Mouse (Mus musculus): ENCODE data around the gene Pde5a. TPM values are rescaled to one million over a fixed set of nuclear protein-coding genes. Genes with fewer than 3 reads are reported as not detected.

Pde5a gene
- total and polyA plus RNA-seq, 3 experiments = 1.5 to 4.9 (median 4.4) TPM

DNA sequence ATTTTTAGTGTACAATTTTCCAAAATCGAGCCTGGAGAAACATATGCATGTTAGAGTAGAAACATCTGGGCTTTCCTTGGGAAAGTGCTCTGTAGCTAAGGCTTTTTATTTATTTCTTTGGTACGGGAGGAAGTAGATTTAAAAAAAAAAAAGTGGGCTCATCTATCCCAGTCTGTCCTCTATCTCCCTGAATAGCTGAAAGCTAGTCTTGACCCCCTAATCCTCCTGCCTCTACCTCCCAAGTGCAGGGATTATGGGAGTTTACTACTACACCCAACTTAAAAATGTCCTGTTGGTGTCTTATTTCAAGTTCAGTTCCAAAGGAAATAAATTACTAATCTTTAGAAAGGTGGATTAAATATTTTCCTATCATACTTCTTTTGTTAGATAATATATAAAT is 108.9 kb downstream of the Pde5a start:
- no peak for DNase-seq
- H3K27ac ChIP-seq = no peak overlapping the region
- WGBS = 64% methylated on average over 2 of the region's 2 CpGs

DNA sequence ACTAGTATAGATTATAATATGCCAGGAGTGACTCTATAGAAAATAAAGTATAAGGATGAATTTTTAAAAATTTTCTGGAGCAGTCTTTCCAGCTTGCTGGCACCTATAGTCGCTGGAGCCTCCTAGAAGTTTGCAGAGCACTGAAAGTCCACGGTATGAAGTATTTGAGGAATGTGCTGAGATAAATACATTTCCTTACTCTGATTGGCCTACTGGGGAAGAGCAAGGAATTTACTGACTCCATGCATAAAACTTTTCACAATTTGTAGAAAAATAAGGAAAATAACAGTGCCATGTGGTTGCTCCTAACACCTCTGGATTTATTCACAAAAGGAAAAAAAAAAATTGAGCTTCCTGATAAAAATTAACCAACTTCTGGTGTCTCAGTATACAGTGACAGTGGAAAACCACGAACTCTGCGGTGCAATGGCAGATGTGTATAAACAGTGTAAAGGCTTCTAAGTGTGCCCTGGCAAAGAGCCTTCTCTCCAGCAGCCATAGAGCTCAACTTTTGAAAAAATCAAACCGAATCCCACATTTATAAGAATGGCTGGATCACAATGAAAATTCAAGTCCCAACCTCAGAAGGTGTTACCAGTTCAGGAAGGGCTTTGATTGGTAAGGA is 119.8 kb downstream of the Pde5a start:
- intact Hi-C loops (cut with DNase I) = no loop called here
- WGBS = 58% methylated on average over 5 of the region's 5 CpGs
- no peak for DNase-seq
- Histone ChIP-seq H3K27me3 (ENCODE audit: control insufficient read depth, insufficient read depth, low read length) (no peaks in the 10 kb centered on the region), H3K4me1 (ENCODE audit: control insufficient read depth, insufficient read depth, low read length) (no peaks in the 10 kb centered on the region), H3K36me3 (ENCODE audit: control insufficient read depth, insufficient read depth, low read length) (no peaks in the 10 kb centered on the region), H3K27ac (no peak overlapping the region), H3K4me3 (no peak overlapping the region), H3K9ac (ENCODE audit: low read depth, low read length) (no peak overlapping the region), H3K79me2 (replicated peaks; ENCODE audit: control insufficient read depth, insufficient read depth, low read length) (no peaks in the 10 kb centered on the region)
- TF ChIP-seq CTCF (IDR thresholded peaks at IDR 0.05) = no peak
- TF ChIP-seq POLR2A (IDR thresholded peaks at IDR 0.05; ENCODE audit: insufficient read depth, low read depth, low read length) = no peak
- no peak for TF ChIP-seq EP300 (IDR thresholded peaks at IDR 0.05; ENCODE audit: insufficient read depth, low read depth, low read length)

More for the DNA sequence above, 108.9 kb downstream of the Pde5a start:
- H3K4me1 ChIP-seq (ENCODE audit: control insufficient read depth, insufficient read depth, low read length) = no peaks in the 10 kb centered on the region; the same call in 1 of the 2 replicates
- intact Hi-C loops (cut with DNase I) = no loop called here
- H3K9ac ChIP-seq (ENCODE audit: low read depth, low read length) = no peak overlapping the region
- no peaks in the 10 kb centered on the region for H3K36me3 ChIP-seq (ENCODE audit: control insufficient read depth, insufficient read depth, low read length)
- H3K27me3 ChIP-seq (ENCODE audit: control insufficient read depth, insufficient read depth, low read length) = no peaks in the 10 kb centered on the region
- H3K4me3 ChIP-seq = no peak overlapping the region
- TF ChIP-seq CTCF (IDR thresholded peaks at IDR 0.05) = no peak
- TF ChIP-seq POLR2A (IDR thresholded peaks at IDR 0.05; ENCODE audit: insufficient read depth, low read depth, low read length) = no peak
- no peak for TF ChIP-seq EP300 (IDR thresholded peaks at IDR 0.05; ENCODE audit: insufficient read depth, low read depth, low read length)
- no peaks in the 10 kb centered on the region for H3K79me2 ChIP-seq (replicated peaks; ENCODE audit: control insufficient read depth, insufficient read depth, low read length)

DNA sequence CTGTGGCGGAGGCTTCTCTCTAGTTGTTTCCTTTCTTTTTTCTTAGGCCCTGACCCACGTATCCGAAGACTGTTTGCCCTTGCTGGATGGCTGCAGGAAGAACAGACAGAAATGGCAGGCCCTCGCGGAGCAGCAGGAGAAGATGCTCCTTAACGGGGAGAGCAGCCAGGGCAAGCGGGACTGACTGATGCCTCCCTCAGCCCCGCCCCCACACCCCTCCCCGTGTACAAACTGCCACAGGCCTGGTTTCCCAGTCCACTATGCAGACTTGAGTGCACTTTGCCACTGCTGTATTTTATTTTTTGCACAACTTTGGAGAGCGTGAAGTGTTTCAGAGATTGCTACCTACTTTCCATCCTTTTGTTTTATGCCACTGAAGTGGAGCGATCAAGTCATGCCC is 126.4 kb downstream of the Pde5a start:
- Histone ChIP-seq H3K9ac (ENCODE audit: low read depth, low read length) (no peak overlapping the region), H3K27ac (no peak overlapping the region), H3K4me3 (no peak overlapping the region), H3K36me3 (ENCODE audit: control insufficient read depth, insufficient read depth, low read length) (no peaks in the 10 kb centered on the region), H3K79me2 (replicated peaks; ENCODE audit: control insufficient read depth, insufficient read depth, low read length) (no peaks in the 10 kb centered on the region), H3K4me1 (ENCODE audit: control insufficient read depth, insufficient read depth, low read length) (no peaks in the 10 kb centered on the region), H3K27me3 (ENCODE audit: control insufficient read depth, insufficient read depth, low read length) (no peaks in the 10 kb centered on the region; the same call in 1 of the 2 replicates)
- no peak for TF ChIP-seq POLR2A (IDR thresholded peaks at IDR 0.05; ENCODE audit: insufficient read depth, low read depth, low read length)
- no peak for TF ChIP-seq CTCF (IDR thresholded peaks at IDR 0.05)
- TF ChIP-seq EP300 (IDR thresholded peaks at IDR 0.05; ENCODE audit: insufficient read depth, low read depth, low read length) = no peak
- DNase-seq = no peak
- WGBS = 60% methylated on average over 11 of the region's 11 CpGs
- intact Hi-C loops (cut with DNase I) = no loop called here

DNA sequence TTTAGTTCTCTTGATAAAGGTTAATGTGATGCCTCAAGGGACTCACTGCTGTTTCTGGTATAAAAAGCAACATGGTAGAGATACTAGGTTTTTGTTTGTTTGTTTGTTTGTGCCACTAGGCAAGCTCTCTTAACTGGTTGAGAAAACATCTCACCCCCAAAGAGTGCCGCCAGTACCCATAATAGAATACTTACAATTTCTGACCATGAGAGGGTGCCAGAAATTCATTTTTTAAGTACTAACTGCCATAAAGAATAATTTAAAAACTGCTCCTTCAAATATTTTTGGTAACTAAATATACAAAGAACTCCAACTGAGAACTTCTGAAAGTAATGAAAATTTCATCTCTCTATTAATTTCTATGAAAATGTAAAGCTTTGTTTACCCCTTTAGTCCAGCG is 131.1 kb downstream of the Pde5a start:
- Histone ChIP-seq H3K4me1 (ENCODE audit: control insufficient read depth, insufficient read depth, low read length) (no peaks in the 10 kb centered on the region), H3K27me3 (ENCODE audit: control insufficient read depth, insufficient read depth, low read length) (no peaks in the 10 kb centered on the region; the same call in 1 of the 2 replicates), H3K4me3 (no peak overlapping the region), H3K27ac (no peak overlapping the region), H3K36me3 (ENCODE audit: control insufficient read depth, insufficient read depth, low read length) (no peaks in the 10 kb centered on the region), H3K9ac (ENCODE audit: low read depth, low read length) (no peak overlapping the region), H3K79me2 (replicated peaks; ENCODE audit: control insufficient read depth, insufficient read depth, low read length) (no peaks in the 10 kb centered on the region)
- intact Hi-C loops (cut with DNase I) = no loop called here
- TF ChIP-seq CTCF (IDR thresholded peaks at IDR 0.05) (peak; percentile 29), POLR2A (IDR thresholded peaks at IDR 0.05; ENCODE audit: insufficient read depth, low read depth, low read length) (no peak), EP300 (IDR thresholded peaks at IDR 0.05; ENCODE audit: insufficient read depth, low read depth, low read length) (no peak)
- DNase-seq = no peak
- 81% methylated on average over 2 of the region's 2 CpGs for WGBS

DNA sequence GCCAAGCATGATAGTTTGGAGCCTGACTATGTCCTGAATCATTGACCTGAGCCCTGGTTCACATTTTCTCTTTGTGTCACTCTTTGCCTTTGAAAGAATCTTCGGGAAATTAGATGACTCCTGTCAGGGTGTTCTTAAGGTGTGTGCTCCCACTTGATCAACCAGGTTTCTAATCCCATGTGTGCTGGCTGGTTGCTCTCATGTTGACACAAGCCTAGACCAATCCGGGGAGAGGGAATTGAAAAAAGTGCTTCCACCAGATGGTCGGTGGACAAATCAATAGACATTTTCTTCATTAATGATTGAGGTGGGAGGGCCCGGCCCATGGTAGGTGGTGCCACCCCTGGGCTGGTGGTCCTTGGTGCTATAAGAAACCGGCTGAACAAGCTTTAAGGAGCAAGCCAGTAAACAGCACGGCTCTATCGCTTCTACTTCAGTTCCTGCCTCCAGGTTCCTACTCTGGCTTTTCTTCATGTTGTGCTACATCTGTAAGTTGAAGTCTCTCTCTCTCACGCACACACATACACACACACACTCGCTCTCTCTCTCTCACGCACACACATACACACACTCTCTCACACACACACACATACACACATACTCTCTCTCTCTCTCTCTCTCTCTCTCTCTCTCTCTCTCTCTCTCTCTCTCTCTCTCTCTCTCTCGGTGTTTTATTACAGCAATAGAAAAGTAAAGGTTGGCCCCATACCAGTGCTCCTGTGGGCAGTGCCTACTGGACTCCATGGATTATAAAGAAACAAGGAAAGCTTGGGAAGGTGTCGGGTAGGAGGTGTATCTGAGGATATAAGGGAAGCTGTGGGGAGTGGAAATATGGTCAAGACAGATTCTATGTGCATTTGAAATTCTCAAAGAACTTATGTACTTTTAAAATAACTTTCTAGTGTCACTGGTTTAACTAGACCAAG is 132.1 kb downstream of the Pde5a start:
- intact Hi-C loops (cut with DNase I) = no loop called here

DNA sequence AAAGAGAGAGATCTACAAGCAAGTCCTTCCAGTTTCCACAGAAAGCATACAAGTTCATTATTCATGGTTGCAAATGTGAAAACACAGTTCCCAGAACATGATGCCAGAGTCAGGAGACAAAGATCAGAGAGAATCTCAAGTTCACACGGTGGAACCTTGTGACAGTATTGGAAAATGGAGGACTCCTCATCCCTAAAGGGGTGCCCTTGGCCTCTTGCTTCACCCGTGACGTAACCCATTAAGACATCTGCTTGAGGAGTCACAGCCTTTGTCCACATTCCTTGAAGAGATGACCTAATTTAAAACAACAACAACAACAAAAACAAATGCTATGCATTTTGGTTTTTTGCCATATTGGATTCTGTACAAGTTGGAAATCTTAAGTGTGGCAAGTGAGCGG is 136.3 kb downstream of the Pde5a start:
- H3K9ac ChIP-seq (ENCODE audit: low read depth, low read length) = no peak overlapping the region
- no peaks in the 10 kb centered on the region for H3K27me3 ChIP-seq (ENCODE audit: control insufficient read depth, insufficient read depth, low read length)
- intact Hi-C loops (cut with DNase I) = no loop called here
- WGBS = 76% methylated on average over 4 of the region's 4 CpGs
- H3K27ac ChIP-seq = no peak overlapping the region
- no peak overlapping the region for H3K4me3 ChIP-seq
- H3K79me2 ChIP-seq (replicated peaks; ENCODE audit: control insufficient read depth, insufficient read depth, low read length) = no peaks in the 10 kb centered on the region
- DNase-seq = no peak
- H3K4me1 ChIP-seq (ENCODE audit: control insufficient read depth, insufficient read depth, low read length) = no peaks in the 10 kb centered on the region
- TF ChIP-seq CTCF (IDR thresholded peaks at IDR 0.05) (no peak), EP300 (IDR thresholded peaks at IDR 0.05; ENCODE audit: insufficient read depth, low read depth, low read length) (no peak), POLR2A (IDR thresholded peaks at IDR 0.05; ENCODE audit: insufficient read depth, low read depth, low read length) (no peak)
- no peaks in the 10 kb centered on the region for H3K36me3 ChIP-seq (ENCODE audit: control insufficient read depth, insufficient read depth, low read length)

More for the DNA sequence above, 132.1 kb downstream of the Pde5a start:
- Histone ChIP-seq H3K36me3 (ENCODE audit: control insufficient read depth, insufficient read depth, low read length) (no peaks in the 10 kb centered on the region), H3K9ac (ENCODE audit: low read depth, low read length) (no peak overlapping the region), H3K4me1 (ENCODE audit: control insufficient read depth, insufficient read depth, low read length) (no peaks in the 10 kb centered on the region), H3K27me3 (ENCODE audit: control insufficient read depth, insufficient read depth, low read length) (no peaks in the 10 kb centered on the region; the same call in 1 of the 2 replicates), H3K27ac (no peak overlapping the region), H3K4me3 (no peak overlapping the region), H3K79me2 (replicated peaks; ENCODE audit: control insufficient read depth, insufficient read depth, low read length) (no peaks in the 10 kb centered on the region)
- WGBS = 84% methylated on average over 12 of the region's 12 CpGs
- DNase-seq = no peak
- no peak for TF ChIP-seq POLR2A (IDR thresholded peaks at IDR 0.05; ENCODE audit: insufficient read depth, low read depth, low read length)
- TF ChIP-seq CTCF (IDR thresholded peaks at IDR 0.05) = no peak
- TF ChIP-seq EP300 (IDR thresholded peaks at IDR 0.05; ENCODE audit: insufficient read depth, low read depth, low read length) = no peak

Data from heart, adult 2 months (tissue).